8 mouse cellular contexts compared by ENCODE assay signal in genomic region chr11:55415731-55416130, GRCm38 (mm10). TPM values are rescaled to one million over a fixed set of nuclear protein-coding genes. Genes with fewer than 3 reads are reported as not detected.
A peak's percentile ranks its signal among the peaks of the same experiment; 100 is the strongest.
DNase-seq lines count a peak whose midpoint lies in the region; ATAC-seq and TF ChIP-seq lines count a peak whose summit lies in the region.
"Not testable (repeated sequence)": the region's sequence is repeated elsewhere in the genome, so short reads cannot be mapped to it uniquely, and the experiment has no call there.
"Had no signal": no experiment of that assay in that cellular context is flagged by ENCODE, and none has a peak within 500 bp of the region (broad histone marks: within the 10 kb centered on the region; RNA-seq: fewer than 3 reads in every experiment).

No protein-coding gene starts in this region.

- intact Hi-C loops in gastrocnemius, postnatal 14 days (cut with DNase I; ENCODE audit: low total_unique reads), result not testable (repeated sequence)

- peaks cover 50% of the 10 kb centered on the region for H3K4me1 ChIP-seq in embryonic facial prominence, embryonic 10.5 days
- H3K4me1 ChIP-seq in heart, embryonic 13.5 days, result peaks cover 83% of the 10 kb centered on the region
- H3K4me1 ChIP-seq in intestine, embryonic 15.5 days (replicated peaks), result peaks cover 31% of the 10 kb centered on the region
- peaks cover 18% of the 10 kb centered on the region; the same call in 1 of the 2 replicates for H3K4me1 ChIP-seq in kidney, postnatal 0 days (replicated peaks; ENCODE audit: insufficient read depth, low read length)
- peaks cover 63% of the 10 kb centered on the region for H3K4me1 ChIP-seq in lung, embryonic 16.5 days (replicated peaks; ENCODE audit: control insufficient read depth, insufficient read depth, low read length)
- peaks cover 52% of the 10 kb centered on the region for H3K4me1 ChIP-seq in stomach, embryonic 15.5 days

- not testable (repeated sequence) for DNase-seq in embryonic facial prominence, embryonic 10.5 days (ENCODE audit: low spot score); kidney, postnatal 0 days (ENCODE audit: low spot score)
- peak; percentile 2 for DNase-seq in gastrocnemius, postnatal 14 days

- WGBS in embryonic facial prominence, embryonic 10.5 days, result 89% methylated on average over 6 of the region's 6 CpGs
- WGBS in heart, embryonic 13.5 days, result 75% methylated on average over 6 of the region's 6 CpGs
- WGBS in intestine, embryonic 15.5 days, result 90% methylated on average over 6 of the region's 6 CpGs
- WGBS in kidney, postnatal 0 days, result 74% methylated on average over 6 of the region's 6 CpGs
- WGBS in lung, embryonic 16.5 days, result 83% methylated on average over 6 of the region's 6 CpGs
- WGBS in stomach, embryonic 15.5 days, result 76% methylated on average over 6 of the region's 6 CpGs

- 0 out of 2 replicates have a peak overlapping the region, but pooled peaks have one; percentile 2 for H3K27ac ChIP-seq in embryonic facial prominence, embryonic 10.5 days (replicated peaks)
- peak overlapping the region; percentile 78 for H3K27ac ChIP-seq in heart, embryonic 13.5 days (replicated peaks)
- not testable (repeated sequence) for H3K27ac ChIP-seq in intestine, embryonic 15.5 days; lung, embryonic 16.5 days (ENCODE audit: low read length)
- H3K27ac ChIP-seq in kidney, postnatal 0 days, result peak overlapping the region; percentile 67
- H3K27ac ChIP-seq in stomach, embryonic 15.5 days, result peak overlapping the region; percentile 12; the same call in 1 of the 2 replicates

- peak overlapping the region; percentile 96 for H3K4me2 ChIP-seq in heart, embryonic 13.5 days
- 0 out of 2 replicates have a peak overlapping the region, but pooled peaks have one; percentile 10 for H3K4me2 ChIP-seq in intestine, embryonic 15.5 days (replicated peaks)
- H3K4me2 ChIP-seq in kidney, postnatal 0 days (ENCODE audit: low read length), result peak overlapping the region; percentile 64; the same call in 1 of the 2 replicates
- peak overlapping the region; percentile 38 for H3K4me2 ChIP-seq in lung, embryonic 16.5 days (ENCODE audit: low read depth, low read length)
- peak overlapping the region; percentile 52 for H3K4me2 ChIP-seq in stomach, embryonic 15.5 days

- not testable (repeated sequence) for H3K4me3 ChIP-seq in embryonic facial prominence, embryonic 10.5 days; intestine, embryonic 15.5 days (replicated peaks); kidney, postnatal 0 days (replicated peaks; ENCODE audit: low read depth, low read length); lung, embryonic 16.5 days (ENCODE audit: low read length); stomach, embryonic 15.5 days (replicated peaks)
- peak overlapping the region; percentile 71; the same call in 1 of the 2 replicates for H3K4me3 ChIP-seq in heart, embryonic 13.5 days

- not testable (repeated sequence) for ATAC-seq in heart, embryonic 13.5 days (ENCODE audit: extremely low read depth, insufficient number of reproducible peaks, low FRiP score, low TSS enrichment); intestine, embryonic 15.5 days; kidney, postnatal 0 days (replicated peaks; ENCODE audit: low FRiP score, low read depth); lung, embryonic 16.5 days (ENCODE audit: low read depth); stomach, embryonic 15.5 days (ENCODE audit: insufficient read depth, low FRiP score, low read depth)

- H3K27me3 ChIP-seq in embryonic facial prominence, embryonic 10.5 days (replicated peaks; ENCODE audit: low read depth, poor library complexity, severe bottlenecking); heart, embryonic 13.5 days (replicated peaks); intestine, embryonic 15.5 days (replicated peaks); kidney, postnatal 0 days (ENCODE audit: insufficient read depth, low read length); lung, embryonic 16.5 days (ENCODE audit: control insufficient read depth, insufficient read depth, low read depth, low read length); stomach, embryonic 15.5 days (replicated peaks): not testable (repeated sequence)

- H3K9me3 ChIP-seq in embryonic facial prominence, embryonic 10.5 days; heart, embryonic 13.5 days; intestine, embryonic 15.5 days; kidney, postnatal 0 days (replicated peaks; ENCODE audit: low read length); lung, embryonic 16.5 days (ENCODE audit: control insufficient read depth, low read length); stomach, embryonic 15.5 days: not testable (repeated sequence)

- peaks cover 19% of the 10 kb centered on the region for H3K36me3 ChIP-seq in embryonic facial prominence, embryonic 10.5 days (replicated peaks)
- peaks cover 38% of the 10 kb centered on the region for H3K36me3 ChIP-seq in heart, embryonic 13.5 days
- H3K36me3 ChIP-seq in intestine, embryonic 15.5 days; kidney, postnatal 0 days (ENCODE audit: insufficient read depth, low read length); lung, embryonic 16.5 days (ENCODE audit: control insufficient read depth, insufficient read depth, low read length); stomach, embryonic 15.5 days: not testable (repeated sequence)

- not testable (repeated sequence) for TF ChIP-seq CTCF in kidney, postnatal 0 days (IDR thresholded peaks at IDR 0.05; ENCODE audit: low read depth)

- peak overlapping the region; percentile 96 for H3K9ac ChIP-seq in heart, embryonic 13.5 days
- not testable (repeated sequence) for H3K9ac ChIP-seq in intestine, embryonic 15.5 days; kidney, postnatal 0 days (ENCODE audit: low read depth, low read length); lung, embryonic 16.5 days (ENCODE audit: low read length); stomach, embryonic 15.5 days

RNA-seq across cellular contexts. Expression of gene Sparc, which starts 7.3 kb away (rescaled TPM):
- polyA plus RNA-seq in embryonic facial prominence, embryonic 10.5 days (2016; fragmentation: Nextera tagmentation; extraction: Ambion mirVana), result 269 and 310 TPM in 2 replicates
- 1,000 to 10,000 TPM; 1,630 to 1,800 TPM for total RNA-seq in gastrocnemius, postnatal 14 days (2021)
- 1,654 and 1,741 TPM in 2 replicates for polyA plus RNA-seq in heart, embryonic 13.5 days (2015; fragmentation: Nextera tagmentation; extraction: Ambion mirVana)
- 1,532 and 1,545 TPM in 2 replicates for polyA plus RNA-seq in intestine, embryonic 15.5 days (2015; fragmentation: Nextera tagmentation; extraction: Ambion mirVana)
- polyA plus RNA-seq in kidney, postnatal 0 days (2015; fragmentation: Nextera tagmentation; extraction: Ambion mirVana), result 1,281 and 1,429 TPM in 2 replicates
- polyA plus RNA-seq in lung, embryonic 16.5 days (2015; fragmentation: Nextera tagmentation; extraction: Ambion mirVana), result 2,256 and 2,274 TPM in 2 replicates
- polyA plus RNA-seq in stomach, embryonic 15.5 days (2015; fragmentation: Nextera tagmentation; extraction: Ambion mirVana), result 1,683 and 1,927 TPM in 2 replicates
- total RNA-seq: megakaryocyte-erythroid progenitor cell, adult 5-6 weeks had no signal

RNA-seq across cellular contexts. Expression of gene Atox1, which starts 45.3 kb away (rescaled TPM):
- polyA plus RNA-seq in embryonic facial prominence, embryonic 10.5 days (2016; fragmentation: Nextera tagmentation; extraction: Ambion mirVana), result 266 and 285 TPM in 2 replicates
- total RNA-seq in gastrocnemius, postnatal 14 days (2021), result 10 to 100 TPM; 58.7 to 65.7 TPM
- 283 and 302 TPM in 2 replicates for polyA plus RNA-seq in heart, embryonic 13.5 days (2015; fragmentation: Nextera tagmentation; extraction: Ambion mirVana)
- polyA plus RNA-seq in intestine, embryonic 15.5 days (2015; fragmentation: Nextera tagmentation; extraction: Ambion mirVana), result 370 and 402 TPM in 2 replicates
- polyA plus RNA-seq in kidney, postnatal 0 days (2015; fragmentation: Nextera tagmentation; extraction: Ambion mirVana), result 495 and 517 TPM in 2 replicates
- 581 and 600 TPM in 2 replicates for polyA plus RNA-seq in lung, embryonic 16.5 days (2015; fragmentation: Nextera tagmentation; extraction: Ambion mirVana)
- polyA plus RNA-seq in stomach, embryonic 15.5 days (2015; fragmentation: Nextera tagmentation; extraction: Ambion mirVana), result 385 and 409 TPM in 2 replicates

RNA-seq across cellular contexts. Expression of gene G3bp1, which starts 53.8 kb away (rescaled TPM):
- 282 and 290 TPM in 2 replicates for polyA plus RNA-seq in embryonic facial prominence, embryonic 10.5 days (2016; fragmentation: Nextera tagmentation; extraction: Ambion mirVana)
- total RNA-seq in gastrocnemius, postnatal 14 days (2021), result 10 to 100 TPM; 54.8 to 64.9 TPM
- polyA plus RNA-seq in heart, embryonic 13.5 days (2015; fragmentation: Nextera tagmentation; extraction: Ambion mirVana), result 111 and 113 TPM in 2 replicates
- 163 and 179 TPM in 2 replicates for polyA plus RNA-seq in intestine, embryonic 15.5 days (2015; fragmentation: Nextera tagmentation; extraction: Ambion mirVana)
- polyA plus RNA-seq in kidney, postnatal 0 days (2015; fragmentation: Nextera tagmentation; extraction: Ambion mirVana), result 109 and 119 TPM in 2 replicates
- 141 and 152 TPM in 2 replicates for polyA plus RNA-seq in lung, embryonic 16.5 days (2015; fragmentation: Nextera tagmentation; extraction: Ambion mirVana)
- 145 and 163 TPM in 2 replicates for polyA plus RNA-seq in stomach, embryonic 15.5 days (2015; fragmentation: Nextera tagmentation; extraction: Ambion mirVana)

Comparison
In these comparisons a context has a peak if more than half of its experiments do, and no peak if none do; other contexts are left out.
1. H3K4me2 ChIP-seq: peak in every context shown above with its lines; median percentile 96 in heart, embryonic 13.5 days; 64 in kidney, postnatal 0 days; 52 in stomach, embryonic 15.5 days; 38 in lung, embryonic 16.5 days; 10 in intestine, embryonic 15.5 days.